Mouse (Mus musculus) adrenal gland, postnatal 4 days (tissue): ENCODE measurements around the gene Nemf. TPM values are rescaled to one million over a fixed set of nuclear protein-coding genes. Genes with fewer than 3 reads are reported as not detected.
A peak's percentile ranks its signal among the peaks of the same experiment; 100 is the strongest.

Experiments
- DNase-seq, 2 experiments: peaks; one replicate each; pipeline ENCODE4 v3.0.0; 2021 to 2022; ENCODE audit warnings: low spot score in 2 of 2, mixed read lengths in 2 of 2
- total RNA-seq, 2 experiments: library from RNA; stranded (reverse); gene quantifications; 2 replicates each; pipeline ENCODE4 v1.2.3; 2021

Gene Nemf
- total RNA-seq, 2 experiments from 2014 or later = 45.4 to 49.9 TPM

DNA sequence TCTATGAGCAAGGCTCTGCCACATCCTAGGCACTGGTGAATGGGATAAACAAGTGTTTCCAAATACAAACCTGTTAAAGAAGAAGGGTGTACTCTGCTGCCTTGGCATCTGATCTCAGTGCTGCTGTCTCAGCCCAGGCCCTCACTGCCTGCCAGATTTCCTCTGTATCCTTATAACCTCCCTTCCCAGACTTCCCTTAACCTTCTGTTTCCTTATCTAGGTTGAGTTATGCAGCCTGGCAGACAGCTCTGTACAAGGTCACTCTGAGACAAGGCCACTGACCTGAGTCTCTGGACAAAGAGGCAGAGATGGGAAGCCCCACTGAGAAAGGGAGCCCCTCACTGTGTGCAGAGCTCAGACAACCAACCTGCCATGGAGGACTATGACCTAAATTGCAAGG, 38.5 kb downstream of the Nemf start:
- no peak for DNase-seq

DNA sequence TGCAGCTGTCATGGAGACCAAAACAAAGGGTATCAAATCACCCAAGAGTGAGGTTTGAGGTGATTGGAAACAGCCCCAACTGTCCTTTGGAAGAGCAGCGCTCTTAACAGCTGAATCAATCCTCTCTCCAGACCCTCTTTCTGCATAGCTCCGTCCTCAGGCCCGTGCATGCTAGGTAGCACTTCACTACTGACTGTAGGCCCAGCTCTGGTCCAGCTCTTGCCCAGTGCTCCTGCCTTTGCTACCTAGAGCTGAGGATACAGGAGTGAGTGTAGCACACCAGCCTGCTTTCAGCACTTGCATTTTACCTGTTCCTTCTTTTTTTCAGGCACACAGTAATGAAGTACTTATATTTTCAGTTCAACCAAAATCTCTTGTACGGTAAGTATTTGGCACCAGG, 47.3 kb downstream of the Nemf start:
- no peak for DNase-seq

DNA sequence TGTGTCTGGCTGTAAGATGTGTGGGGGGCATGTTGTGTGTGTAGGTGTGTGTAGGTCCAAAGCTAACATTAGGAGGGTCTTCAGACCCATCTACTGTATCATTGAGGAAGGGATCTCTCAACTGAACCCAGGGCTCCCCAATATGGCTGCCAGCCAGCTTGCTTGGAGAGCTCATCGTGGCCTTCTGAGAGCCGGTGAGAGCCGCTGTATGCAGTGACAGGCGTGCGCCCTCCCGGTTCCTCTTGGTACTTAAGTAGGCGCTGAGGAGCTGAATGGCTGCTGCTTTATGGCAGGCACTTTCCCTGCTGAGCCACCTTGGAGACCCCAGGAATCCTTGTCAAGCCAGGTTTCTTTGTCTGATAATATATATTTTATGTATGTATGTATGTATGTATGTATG, 50.6 kb downstream of the Nemf start:
- no peak for DNase-seq

DNA sequence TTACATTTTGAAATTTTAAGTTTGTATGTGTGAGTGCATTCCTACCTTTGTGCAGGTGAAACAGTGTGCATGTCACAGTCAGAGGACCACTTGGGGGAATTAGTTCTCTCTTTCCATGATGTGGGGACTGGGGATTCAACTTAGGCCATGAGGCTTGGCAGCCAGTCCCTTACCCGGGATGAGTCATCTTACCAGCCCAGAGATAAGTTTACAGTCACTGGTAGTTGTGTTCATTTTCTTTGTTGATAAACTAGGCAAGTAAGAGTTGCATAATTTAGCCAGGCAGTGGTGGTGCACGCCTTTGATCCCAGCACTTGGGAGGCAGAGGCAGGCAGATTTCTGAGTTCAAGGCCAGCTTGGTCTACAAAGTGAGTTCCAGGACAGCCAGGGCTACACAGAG, 52.9 kb downstream of the Nemf start:
- no peak for DNase-seq

DNA sequence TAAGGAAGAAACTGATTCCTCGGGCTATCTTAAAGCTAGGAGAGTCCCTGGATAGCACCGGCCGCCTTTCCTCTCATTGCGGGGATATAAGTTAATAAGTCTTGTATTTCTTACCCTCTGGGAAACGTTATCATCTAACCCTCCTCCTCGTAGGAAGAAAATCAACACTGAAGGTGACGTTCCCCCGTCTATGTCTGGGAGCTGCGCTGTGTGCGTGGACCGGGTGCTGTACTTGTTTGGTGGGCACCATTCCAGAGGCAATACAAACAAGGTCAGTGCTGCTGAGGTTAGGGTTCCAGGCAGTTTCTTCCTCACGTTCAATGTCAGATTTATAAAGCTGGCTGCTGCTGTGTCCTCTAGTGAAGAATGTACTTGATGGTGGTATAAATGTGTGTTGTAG, 54.8 kb downstream of the Nemf start:
- DNase-seq = no peak

DNA sequence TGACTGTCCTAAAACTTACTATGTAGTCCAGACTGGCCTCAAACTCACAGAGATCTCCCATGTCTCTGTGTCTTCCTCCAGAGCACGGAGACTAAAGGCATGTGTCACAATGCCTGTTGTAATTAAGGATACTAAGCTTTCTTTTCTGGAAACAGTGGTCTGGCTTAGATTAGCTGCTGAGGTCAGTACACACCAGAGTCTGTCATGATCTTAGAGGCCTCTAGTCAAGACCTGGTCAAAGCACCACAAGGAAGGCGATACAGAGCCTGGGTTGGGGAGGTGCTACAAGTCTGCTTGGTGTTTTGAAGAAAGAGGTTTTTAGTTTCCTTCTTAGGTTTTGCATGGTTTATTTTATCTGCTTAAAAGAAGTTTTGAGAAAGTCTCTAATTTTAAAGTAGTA, 56.6 kb downstream of the Nemf start:
- no peak for DNase-seq

DNA sequence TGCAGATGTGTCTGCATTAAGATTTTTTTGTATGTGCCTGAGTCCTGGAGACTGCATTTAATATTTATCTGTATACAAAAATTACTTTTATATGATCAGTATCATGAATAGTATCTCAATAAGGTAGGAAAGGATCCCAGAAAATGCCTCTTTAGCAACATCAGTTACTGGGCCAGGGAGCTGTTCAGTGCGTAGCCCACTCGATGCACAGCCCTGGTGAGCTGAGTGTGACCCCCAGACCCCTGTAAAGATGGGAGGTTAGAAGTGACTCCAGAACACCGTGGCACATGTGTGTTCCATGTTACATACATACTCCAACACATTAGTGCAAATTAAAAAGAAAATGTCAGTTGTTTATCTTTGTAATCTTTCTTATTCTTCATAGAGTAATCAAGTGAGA, 57.1 kb downstream of the Nemf start:
- no peak for DNase-seq

DNA sequence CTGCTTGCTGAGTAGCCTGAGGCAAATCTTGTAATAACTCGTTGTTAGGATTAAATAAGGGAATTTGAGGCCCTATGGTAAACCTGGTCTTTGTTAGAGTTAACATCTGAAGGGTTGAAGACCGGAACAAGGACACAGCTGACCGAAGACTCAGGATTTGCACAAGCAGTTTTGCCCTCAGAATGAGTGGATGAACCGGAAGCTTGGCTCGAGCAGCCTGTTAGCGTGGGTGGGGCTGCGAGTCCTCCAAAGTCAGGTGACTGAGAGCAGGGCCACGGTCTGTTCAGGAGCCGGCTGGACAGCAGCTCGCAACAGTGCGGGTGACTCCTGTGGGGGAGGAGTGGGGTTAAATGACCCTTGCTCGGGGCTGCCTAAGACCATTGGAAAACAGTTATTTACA, 57.7 kb downstream of the Nemf start:
- DNase-seq = peak; percentile 22 to 41

DNA sequence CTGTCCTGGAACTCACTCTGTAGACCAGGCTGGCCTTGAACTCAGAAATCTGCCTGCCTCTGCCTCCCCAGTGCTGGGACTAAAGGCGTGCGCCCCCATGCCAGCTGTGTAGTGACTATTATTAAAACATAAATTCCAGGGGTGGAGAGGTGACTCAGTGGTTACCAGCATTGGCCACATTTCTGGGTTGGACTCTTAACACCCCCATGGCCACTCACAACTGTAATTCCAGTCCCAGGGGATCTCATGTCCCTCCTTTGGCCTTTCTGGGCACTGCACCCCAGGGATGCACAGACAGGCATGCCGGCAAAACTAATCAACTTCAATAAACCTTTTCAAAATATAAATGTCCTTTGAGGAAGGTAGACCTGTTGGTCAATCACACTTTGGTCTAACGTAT, 58.7 kb downstream of the Nemf start:
- DNase-seq = no peak

DNA sequence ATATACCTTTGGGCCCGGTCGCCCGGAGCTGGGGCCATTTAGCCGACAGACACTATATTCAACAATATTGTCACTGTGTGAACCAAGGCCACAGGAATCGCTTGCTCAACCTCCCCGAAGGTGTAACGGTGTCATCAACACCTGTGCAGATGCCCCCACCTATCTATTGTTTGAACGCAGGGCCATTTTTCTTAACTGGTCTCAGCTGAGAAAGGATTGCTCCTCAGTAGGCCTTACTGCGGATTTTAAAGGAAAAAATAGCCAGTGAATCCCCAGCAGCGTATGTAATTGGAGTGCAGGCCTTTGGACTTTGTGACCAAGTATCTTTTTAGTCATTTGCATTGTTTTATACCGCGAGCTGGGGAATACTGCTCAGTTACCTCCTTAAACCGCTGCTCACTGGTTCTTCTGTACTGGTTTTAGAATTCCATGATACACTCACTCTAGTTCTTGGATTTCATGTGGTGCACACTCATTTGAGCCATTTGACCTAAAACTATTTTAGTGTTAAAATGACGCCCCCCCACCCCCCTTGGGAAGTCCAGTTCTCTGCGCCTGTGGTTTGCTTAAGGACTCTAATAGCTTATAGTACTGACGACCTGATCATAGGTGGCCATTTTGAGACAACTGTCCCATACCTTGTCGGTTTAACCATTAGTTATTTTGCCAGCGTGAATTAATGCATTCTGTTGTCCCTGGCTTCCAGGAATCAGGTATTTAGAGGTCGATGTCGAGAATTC, 59.4 kb downstream of the Nemf start:
- DNase-seq = no peak

DNA sequence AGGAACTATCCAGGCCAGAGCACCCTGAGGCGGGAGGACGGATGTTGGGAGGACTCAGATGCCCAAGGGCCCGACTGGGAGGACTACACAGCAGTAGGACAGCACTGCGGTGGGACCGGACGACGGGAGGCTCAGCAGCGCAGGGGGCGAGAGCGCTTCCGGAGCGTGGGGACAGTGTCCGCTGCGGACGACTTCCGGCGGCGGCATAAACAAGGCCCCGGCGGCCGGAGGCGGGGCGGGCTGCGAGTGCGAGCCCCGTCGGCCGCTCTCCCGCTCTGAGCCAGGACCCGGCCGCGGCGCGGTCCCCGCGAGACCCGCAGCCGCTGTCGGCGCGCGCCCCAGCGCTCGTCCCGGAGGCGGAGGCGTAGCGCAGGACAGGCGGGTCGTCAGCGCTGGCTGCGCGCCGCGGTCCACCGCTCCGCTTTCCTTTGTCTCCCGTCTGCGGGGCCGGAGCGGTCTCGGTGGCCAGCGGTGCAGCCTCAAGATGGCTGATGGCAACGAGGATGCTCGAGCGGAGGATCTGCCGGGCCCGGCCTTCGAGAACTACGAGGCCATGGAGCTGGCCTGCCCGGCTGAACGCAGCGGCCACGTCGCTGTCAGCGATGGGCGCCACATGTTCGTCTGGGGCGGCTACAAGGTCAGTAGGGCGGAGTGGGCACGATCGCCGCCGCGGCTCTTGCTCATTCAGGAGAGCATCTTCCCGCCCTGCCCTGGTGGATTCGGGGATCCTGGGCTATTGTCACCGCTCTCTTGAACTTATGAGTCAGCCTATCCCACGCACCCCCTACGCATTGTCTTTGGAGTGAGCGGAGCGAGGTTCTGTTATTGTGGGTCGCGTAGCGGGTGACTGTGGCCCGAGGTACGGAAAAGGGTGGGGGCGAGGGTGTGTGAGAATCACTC, 60.2 kb downstream of the Nemf start, which contains the start of gene Klhdc2:
Gene Klhdc2 (plus strand): TSS at position 171 of the 900 bp plus-strand sequence.
- peak; percentile 72 to 75 for DNase-seq

DNA sequence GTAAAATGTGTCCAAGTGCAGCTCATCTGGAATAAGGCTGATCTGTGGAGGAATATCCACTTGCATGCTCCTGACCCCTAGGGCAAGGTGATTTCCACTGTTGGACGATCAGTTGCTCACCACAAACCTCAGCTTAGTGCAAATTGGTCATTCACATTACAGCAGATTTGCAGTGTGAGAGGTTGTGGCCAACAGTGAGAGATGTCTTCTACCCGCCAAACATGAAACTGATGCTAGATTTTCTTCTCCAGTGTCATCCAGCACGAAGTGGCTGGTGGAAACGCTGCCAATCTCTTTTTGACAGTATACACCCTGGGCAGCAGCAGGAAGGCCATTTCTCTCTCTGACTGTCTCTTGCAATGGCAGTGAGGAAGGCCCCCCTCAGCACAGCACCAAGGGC, 61.3 kb downstream of the Nemf start:
- no peak for DNase-seq

DNA sequence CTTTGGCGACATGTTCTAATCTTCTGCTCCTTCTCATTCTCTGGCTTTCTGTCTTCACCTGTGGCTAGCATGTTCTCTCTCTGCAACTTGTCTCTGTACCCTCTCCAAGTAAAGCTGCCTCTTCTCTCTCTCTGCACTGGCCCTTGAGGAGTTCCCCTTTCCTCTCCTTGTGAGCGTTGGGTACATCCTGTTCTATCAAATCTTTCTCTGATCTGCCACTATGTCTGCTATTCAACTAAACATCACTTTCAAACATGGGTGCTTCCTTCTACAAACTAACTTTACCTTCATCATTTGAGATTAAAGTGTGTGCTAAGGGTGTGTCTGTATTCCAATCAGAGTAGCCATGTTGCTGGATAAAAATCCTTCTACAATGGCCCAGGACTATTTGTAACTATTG, 62.0 kb downstream of the Nemf start:
- DNase-seq = no peak

DNA sequence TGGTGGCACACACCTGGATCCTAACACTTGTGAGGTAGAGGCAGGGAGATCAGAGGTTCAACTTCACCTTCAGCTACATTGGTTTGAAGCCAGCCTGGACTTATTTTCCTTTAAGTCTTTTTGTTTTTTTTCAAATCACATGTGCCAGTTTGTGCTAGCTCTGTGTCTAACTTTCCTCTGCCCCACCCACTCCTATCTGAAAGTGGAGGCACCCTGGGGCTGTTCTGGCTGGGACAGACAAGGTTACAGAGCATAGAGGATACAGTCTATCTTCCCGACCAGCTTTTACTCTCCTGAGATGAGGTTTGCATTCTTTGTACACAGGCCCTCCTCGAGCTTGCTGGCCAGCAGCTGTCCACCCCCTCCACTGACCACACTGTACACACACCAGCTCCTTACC, 63.1 kb downstream of the Nemf start:
- no peak for DNase-seq

DNA sequence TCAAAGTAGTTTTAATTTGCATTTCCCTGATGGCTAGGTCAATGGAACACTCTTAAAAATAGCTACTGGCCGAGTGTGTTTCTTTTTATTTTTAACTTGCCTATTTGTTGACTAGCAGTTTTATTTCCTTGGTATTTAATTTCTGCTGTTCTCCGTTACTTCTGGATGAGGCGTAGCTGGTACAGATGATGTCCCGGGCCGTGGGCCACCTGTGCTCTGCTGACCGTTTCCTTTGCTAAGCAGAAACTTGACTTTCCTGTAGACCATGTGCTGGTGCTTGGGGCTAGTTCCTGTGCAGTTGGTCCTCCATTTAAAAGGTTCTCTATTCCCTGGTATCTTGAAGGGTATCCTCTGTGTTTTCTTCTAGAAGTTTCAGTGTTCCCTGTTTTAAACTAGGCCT, 64.6 kb downstream of the Nemf start:
- DNase-seq = no peak

DNA sequence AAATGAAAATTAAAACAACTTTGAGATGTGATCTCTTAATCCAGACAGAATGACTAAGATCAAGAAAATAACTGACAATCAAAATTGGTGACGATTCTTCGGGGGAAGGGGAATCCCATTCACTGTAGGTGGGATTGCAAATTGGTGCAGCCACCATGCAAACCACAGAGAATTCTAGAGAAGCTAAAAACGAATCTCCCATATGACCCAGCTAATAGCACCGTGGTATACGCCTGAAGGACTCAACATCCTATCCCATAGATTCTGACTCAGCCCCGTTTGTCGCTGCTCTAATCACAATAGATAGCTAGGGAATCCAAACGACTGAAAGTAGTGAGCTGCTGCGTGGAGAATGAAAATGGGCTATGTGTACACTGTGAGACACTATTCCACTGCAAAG, 68.3 kb downstream of the Nemf start:
- DNase-seq = no peak

DNA sequence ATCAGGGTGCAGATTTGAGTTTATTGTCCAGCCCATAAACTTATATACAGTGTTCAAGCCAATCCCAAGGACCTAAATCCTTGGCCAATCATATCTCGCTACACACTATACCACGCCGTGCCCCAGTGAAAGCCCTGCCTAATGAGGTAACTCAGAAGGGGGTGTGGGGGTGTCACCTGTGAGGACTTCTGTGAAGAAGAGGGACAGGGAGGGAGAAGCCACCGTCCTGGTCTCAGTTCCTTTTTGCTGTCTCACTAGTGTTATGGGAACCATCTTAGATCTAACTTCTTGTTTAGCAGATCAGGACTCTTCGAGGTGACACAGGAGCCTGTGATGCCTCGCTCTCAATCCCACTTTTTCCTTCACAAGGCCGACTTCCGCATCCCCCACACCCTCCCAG, 69.4 kb downstream of the Nemf start:
- no peak for DNase-seq

DNA sequence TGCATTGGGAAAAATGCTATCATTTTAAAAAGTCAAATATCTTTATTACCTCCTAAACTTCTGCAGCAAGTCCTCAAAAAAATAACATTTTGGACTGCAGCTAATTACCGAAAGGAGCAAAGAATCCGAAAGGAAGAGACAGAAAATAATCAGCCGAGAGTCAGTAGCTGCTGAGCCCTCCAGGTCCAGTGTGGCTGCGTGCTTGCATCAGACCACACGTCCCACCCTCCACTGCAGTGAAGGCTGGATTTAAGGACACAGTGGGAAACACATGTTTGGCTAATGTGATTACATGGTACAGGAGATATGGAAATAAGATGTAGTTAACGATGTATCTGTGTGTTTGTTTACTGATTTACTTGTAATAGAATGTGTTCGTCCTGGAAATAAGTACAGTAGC, 73.8 kb downstream of the Nemf start:
- no peak for DNase-seq

DNA sequence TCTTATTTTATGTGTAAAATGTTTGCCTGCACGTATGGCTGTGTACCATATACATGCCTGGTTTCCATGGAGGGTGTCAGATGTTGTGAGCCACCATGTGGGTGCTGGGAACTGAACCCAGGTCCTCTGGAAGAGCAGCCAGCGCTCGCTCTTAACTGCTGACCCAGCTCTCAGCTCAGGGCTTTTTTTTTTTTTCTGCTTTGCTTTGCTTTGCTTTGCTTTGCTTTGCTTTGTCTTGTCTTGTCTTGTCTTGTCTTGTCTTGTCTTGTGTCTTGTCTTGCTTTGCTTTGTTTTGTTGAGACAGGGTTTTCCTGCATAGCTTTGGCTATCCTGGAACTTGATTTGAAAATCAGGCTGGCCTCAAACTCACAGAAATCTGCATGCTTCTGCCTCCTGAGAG, 76.0 kb downstream of the Nemf start:
- no peak for DNase-seq

DNA sequence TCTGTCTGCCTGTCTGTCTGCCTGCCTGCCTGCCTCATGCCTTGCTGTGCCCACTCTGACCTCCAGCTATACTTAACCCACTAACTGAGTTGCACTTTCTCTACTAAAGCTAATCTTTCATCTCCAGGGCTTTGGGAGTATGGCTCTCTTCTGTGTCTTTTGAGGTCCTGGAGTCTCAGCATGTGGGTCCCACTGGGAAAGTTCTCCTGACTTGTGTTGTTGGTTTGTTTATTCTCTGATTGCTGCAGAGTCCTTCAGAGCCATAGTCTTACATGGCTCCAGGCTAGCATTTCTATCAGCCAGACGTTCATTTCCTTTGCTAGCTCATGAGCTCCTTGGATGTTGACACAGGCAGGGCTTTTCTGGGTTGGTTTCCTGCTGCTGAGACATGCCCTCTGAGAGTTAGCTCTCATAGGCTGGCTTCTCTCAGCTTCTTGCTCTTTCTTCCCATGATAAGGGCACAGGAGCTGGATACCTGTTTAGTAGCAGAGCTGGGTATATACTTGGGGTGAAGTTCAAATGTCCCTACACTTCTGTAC, 77.0 kb downstream of the Nemf start:
- DNase-seq = no peak

DNA sequence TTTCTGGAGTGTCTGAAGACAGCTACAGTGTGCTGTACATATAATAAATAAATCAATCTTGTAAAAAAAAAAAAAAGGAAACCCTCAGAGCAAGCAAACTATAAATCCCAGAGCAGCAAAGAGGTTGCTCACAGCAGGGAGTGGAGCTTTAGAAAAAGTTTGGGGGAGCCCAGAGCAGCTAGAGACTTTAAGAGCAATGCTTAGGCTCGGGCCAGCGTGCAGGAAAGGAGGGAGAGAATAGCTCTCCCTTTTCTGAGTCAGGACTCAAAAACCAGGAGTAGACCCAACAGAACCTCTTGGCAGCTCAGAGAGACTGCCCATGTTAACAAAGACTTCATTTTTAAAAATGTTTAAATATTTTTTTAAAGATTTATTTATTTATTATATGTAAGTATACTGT, 88.0 kb downstream of the Nemf start:
- DNase-seq = no peak

DNA sequence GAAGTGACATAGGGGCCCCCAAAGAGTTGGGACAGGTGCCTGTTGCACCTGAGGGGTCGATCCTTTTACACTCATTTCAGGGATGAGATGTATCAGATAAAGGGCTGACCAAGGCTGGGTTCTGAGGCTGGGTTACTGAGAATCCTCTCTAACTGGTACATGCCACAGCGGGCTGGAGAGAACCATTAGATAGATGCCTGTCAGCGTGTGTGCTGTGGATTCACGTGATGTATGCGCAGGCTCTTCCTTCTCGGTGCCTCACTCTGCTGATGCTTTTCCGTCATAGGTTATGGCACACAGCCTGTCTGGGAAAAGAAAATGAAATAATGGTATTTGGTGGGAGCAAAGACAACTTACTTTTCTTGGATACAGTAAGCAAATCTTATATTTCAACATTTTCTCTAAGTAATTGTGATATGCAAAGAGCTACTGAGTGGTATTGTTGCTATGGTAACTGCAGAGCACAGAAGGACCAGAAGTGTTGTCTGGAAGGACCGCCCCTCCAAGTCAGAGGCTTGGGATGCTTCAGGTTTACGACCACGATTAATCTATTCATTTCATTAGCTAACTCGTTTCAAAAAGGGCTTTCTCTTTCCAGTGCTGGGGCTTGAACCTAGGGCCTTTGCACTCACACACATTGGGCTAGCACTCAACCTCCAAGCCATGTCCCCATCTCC, 88.9 kb downstream of the Nemf start:
- DNase-seq = no peak
